Mouse (Mus musculus) activated CD4-positive, CD25-positive, alpha-beta regulatory T cell, adult 9 weeks (primary cell): ENCODE data around the gene F930015N05Rik. TPM values are rescaled to one million over a fixed set of nuclear protein-coding genes. Genes with fewer than 3 reads are reported as not detected.

Source experiments
- polyA plus RNA-seq: library from polyadenylated mRNA; unstranded; fragments of 100-300 nt; shearing (Covaris generic); gene quantifications from one replicate; pipeline ENCODE4 v1.2.1, GENCODE M21; 2017

Gene F930015N05Rik
- not detected for polyA plus RNA-seq

DNA sequence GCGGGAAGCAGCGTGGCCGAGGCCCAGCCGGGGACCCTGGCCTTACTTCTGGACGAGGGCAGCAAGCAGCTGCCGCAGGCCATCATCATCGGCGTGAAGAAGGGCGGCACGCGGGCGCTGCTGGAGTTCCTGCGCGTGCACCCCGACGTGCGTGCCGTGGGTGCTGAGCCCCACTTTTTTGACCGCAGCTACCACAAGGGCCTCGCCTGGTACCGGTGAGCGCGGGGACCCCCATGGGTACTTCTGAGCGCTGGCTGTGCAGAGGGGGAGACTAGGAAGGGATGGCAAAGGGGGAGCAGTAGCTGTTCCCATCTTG, at the start of gene F930015N05Rik:
F930015N05Rik (minus strand) TSS at position 242 of the 316 bp plus-strand sequence.

DNA sequence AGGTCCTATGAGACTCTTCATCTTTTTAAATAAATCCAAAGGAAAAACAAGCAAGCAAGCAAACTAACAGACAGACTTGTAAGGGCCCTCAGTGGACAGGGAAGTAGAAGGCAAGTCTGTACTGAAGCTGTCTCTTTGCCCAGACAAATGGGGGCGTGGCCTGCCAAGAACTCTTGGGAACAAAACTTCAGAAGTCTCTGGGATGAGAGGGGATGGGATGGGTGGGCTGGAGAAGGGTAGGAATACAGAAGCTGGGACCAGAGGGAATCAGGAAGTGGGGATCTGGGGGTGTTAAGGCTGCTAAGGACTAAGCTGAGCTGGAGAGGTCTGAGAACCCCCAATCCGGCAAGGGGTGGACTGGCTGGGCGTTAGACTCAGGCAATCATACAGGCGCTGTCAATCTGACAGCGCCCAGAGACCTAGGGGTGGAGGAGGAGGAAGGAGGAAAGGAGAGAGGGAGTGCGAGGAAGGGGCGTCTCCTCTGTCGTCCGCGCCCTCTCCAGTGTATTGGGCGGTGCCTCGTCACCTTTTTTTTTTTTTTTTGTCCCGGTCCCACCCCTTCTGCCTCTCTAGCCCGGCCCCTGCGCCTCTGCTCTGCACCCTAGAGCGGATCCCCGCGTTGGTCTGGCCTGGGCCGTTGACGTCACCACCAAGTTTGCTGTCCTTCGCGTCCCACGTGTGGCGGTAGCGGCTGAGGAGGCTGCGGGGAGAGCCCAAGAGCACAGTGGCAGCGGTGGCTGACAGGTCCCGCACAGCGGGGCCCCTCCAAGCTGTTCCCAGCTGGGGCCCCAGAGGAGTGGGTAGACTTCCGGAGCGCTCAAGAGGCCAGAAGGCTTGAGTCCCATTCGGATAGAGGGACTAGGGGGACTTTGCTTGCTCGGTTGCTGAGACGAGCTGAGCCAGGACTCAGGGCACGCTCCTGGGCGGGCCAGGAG, 1.6 kb downstream of the F930015N05Rik start, which contains the start of gene Hs3st3a1:
Hs3st3a1 (plus strand) TSS at position 722 of the 935 bp plus-strand sequence.

Other genes starting within 250 kb of the F930015N05Rik start
- gene Hs3st3a1, start 1.3 kb downstream of the F930015N05Rik start, polyA plus RNA-seq, result not detected